Mouse (Mus musculus): ENCODE results near the gene Cyp2ab1.

Cyp2ab1 gene

GRCm38 (mm10) chr16:20265089-20265488 lies 60.1 kb downstream of the Cyp2ab1 start:
- no peak for DNase-seq
